Mouse (Mus musculus): ENCODE results near the gene Cnnm3. TPM values are rescaled to one million over a fixed set of nuclear protein-coding genes. Genes with fewer than 3 reads are reported as not detected.
A peak's percentile ranks its signal among the peaks of the same experiment; 100 is the strongest.

Gene Cnnm3
- polyA plus RNA-seq, 1 experiment = 5.6 TPM

DNA sequence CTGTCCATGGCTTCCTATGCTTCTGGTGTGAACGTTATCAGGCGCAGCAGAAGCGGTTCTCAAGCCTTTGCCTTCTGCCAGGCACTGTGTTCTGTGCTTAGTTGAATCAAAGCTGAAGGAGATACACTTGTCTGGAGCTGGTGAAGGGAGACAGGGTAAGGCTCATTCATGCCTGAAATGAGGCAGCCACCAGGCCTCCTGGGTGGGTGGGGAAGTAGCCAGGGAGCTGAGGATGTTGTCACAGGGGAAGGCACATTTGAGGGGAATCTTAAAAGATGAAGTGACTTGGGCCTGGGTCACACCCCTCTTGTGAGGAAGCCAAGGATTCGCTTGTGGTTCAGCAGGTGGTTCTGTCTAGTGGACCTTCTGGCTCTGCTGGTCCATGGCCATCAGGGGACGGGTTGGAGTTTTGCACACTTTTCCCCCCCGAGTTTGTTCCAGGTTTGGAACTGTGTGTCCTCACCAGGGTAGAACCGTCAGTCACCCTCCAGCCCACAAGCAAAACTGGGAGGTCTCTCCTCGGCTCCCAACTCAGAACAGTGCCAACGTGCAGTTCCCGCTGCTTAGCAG is 38.4 kb upstream of the Cnnm3 start:
- H3K36me3 ChIP-seq (ENCODE audit: control insufficient read depth, insufficient read depth, low read length) = no peaks in the 10 kb centered on the region
- H3K27ac ChIP-seq (ENCODE audit: control insufficient read depth, insufficient read depth, low read depth, low read length) = no peak overlapping the region
- H3K4me3 ChIP-seq (ENCODE audit: control insufficient read depth, low read depth, low read length) = peak overlapping the region; percentile 87
- H3K4me1 ChIP-seq (ENCODE audit: control insufficient read depth, insufficient read depth, low read length) = peaks cover 16% of the 10 kb centered on the region
- H3K27me3 ChIP-seq (ENCODE audit: control insufficient read depth, insufficient read depth, low read length) = no peaks in the 10 kb centered on the region
- TF ChIP-seq CTCF (IDR thresholded peaks at IDR 0.05; ENCODE audit: control insufficient read depth, insufficient read depth, insufficient replicate concordance, low read depth, low read length) (no peak), POLR2A (IDR thresholded peaks at IDR 0.05; ENCODE audit: control insufficient read depth, low read depth, low read length) (no peak)

DNA sequence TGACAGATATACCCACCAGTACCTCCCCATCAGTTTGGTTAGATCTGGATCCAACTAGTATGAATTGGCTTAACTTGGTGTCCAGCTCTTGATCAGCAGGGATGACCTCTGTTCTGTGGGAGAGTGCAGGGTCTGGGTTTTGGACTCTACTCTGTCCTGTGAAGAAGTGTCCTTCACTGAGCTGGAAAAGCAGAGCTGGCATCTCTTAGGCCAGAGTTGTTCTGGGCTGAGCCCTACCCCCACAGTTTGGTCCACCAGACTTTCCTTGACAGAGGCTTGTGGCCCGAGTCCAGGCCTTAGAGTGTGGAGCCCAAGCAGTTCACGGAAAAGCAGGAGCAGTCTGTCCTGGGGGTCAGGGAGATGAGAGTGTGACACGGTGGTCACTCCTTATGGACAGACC is 37.0 kb upstream of the Cnnm3 start:
- H3K4me1 ChIP-seq (ENCODE audit: control insufficient read depth, insufficient read depth, low read length) = peaks cover 16% of the 10 kb centered on the region
- peak overlapping the region; percentile 87 for H3K4me3 ChIP-seq (ENCODE audit: control insufficient read depth, low read depth, low read length)
- TF ChIP-seq POLR2A (IDR thresholded peaks at IDR 0.05; ENCODE audit: control insufficient read depth, low read depth, low read length) (no peak), CTCF (IDR thresholded peaks at IDR 0.05; ENCODE audit: control insufficient read depth, insufficient read depth, insufficient replicate concordance, low read depth, low read length) (no peak)
- no peaks in the 10 kb centered on the region for H3K36me3 ChIP-seq (ENCODE audit: control insufficient read depth, insufficient read depth, low read length)
- no peak overlapping the region for H3K27ac ChIP-seq (ENCODE audit: control insufficient read depth, insufficient read depth, low read depth, low read length)
- no peaks in the 10 kb centered on the region for H3K27me3 ChIP-seq (ENCODE audit: control insufficient read depth, insufficient read depth, low read length)

DNA sequence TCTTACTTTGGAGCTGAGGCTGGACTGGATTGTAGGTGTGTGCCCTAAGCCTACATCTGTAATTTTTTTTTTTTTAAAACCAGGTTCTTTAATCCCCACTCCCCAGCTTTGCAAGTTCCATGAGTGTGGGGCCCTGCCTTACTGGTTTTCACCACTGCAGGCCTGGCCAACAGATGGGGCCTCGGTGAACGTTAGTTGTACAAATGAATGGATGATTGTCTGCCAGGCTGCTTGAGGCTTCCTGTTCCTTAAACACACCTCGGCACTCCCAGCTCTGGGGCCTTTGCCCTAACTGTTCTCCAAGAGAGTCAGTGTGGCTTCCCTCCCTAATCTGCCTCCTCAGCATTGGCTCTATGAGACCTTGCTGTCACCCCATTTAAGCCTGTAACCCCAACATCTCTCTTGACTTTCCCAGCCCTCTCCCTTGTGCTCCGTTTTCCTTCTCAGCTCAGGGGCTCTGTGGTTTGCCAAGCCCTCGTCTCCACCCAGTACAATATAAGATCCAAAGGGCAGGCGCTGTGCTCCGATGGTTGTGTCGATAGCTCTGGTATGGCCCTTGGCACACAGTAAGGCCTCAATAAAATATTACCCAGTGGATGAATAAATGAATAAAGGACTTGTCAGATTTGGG is 36.1 kb upstream of the Cnnm3 start:
- Histone ChIP-seq H3K4me3 (ENCODE audit: control insufficient read depth, low read depth, low read length) (no peak overlapping the region), H3K27ac (ENCODE audit: control insufficient read depth, insufficient read depth, low read depth, low read length) (no peak overlapping the region), H3K4me1 (ENCODE audit: control insufficient read depth, insufficient read depth, low read length) (peaks cover 13% of the 10 kb centered on the region), H3K27me3 (ENCODE audit: control insufficient read depth, insufficient read depth, low read length) (no peaks in the 10 kb centered on the region), H3K36me3 (ENCODE audit: control insufficient read depth, insufficient read depth, low read length) (no peaks in the 10 kb centered on the region)
- TF ChIP-seq CTCF (IDR thresholded peaks at IDR 0.05; ENCODE audit: control insufficient read depth, insufficient read depth, insufficient replicate concordance, low read depth, low read length) (no peak), POLR2A (IDR thresholded peaks at IDR 0.05; ENCODE audit: control insufficient read depth, low read depth, low read length) (no peak)

DNA sequence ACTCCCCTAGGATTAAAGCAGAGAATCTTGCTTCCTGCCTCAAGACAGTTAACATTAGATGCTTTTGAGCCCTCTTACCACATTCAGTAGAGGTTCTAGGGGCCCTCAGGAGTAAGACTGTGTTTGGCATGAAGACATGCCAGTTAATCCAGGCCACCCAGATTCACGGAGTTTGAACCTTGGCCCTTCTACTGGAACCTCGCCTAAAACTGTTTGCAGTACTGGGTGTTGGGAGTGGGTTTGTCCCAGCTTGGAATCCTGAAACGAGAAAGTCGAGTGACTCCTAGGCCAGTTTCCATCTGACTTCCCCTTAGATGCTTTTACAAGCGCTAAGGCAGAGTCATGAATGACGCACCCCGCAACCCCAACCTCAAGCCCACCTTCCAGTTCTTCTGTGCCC is 35.2 kb upstream of the Cnnm3 start:
- H3K27ac ChIP-seq (ENCODE audit: control insufficient read depth, insufficient read depth, low read depth, low read length) = no peak overlapping the region
- peaks cover 8% of the 10 kb centered on the region for H3K4me1 ChIP-seq (ENCODE audit: control insufficient read depth, insufficient read depth, low read length)
- no peaks in the 10 kb centered on the region for H3K27me3 ChIP-seq (ENCODE audit: control insufficient read depth, insufficient read depth, low read length)
- H3K36me3 ChIP-seq (ENCODE audit: control insufficient read depth, insufficient read depth, low read length) = no peaks in the 10 kb centered on the region
- H3K4me3 ChIP-seq (ENCODE audit: control insufficient read depth, low read depth, low read length) = no peak overlapping the region
- TF ChIP-seq CTCF (IDR thresholded peaks at IDR 0.05; ENCODE audit: control insufficient read depth, insufficient read depth, insufficient replicate concordance, low read depth, low read length) (no peak), POLR2A (IDR thresholded peaks at IDR 0.05; ENCODE audit: control insufficient read depth, low read depth, low read length) (no peak)

DNA sequence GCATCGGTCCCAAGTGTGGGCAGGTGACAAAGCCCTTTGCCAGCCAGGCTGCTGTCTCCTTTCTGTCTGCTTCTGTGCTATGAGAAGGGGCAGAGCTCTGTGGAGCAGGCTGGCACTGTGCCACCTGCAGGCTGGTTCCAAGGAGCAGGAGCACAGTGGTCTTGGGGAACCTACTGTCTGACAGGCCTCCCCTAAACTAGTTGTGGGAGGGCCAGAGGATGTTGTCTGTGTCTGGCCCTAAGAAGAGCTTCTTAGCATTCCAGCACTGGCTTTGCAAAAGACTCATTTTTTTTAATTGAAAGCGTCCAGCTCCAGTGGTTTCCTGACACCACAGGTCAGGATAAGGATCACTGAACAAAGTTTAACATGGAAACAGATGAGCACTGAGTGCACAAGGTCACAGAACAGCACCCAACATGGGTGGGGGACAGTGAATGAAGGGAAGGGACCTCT is 33.3 kb upstream of the Cnnm3 start:
- H3K36me3 ChIP-seq (ENCODE audit: control insufficient read depth, insufficient read depth, low read length) = no peaks in the 10 kb centered on the region
- no peak overlapping the region for H3K4me3 ChIP-seq (ENCODE audit: control insufficient read depth, low read depth, low read length)
- no peak for TF ChIP-seq POLR2A (IDR thresholded peaks at IDR 0.05; ENCODE audit: control insufficient read depth, low read depth, low read length)
- no peak for TF ChIP-seq CTCF (IDR thresholded peaks at IDR 0.05; ENCODE audit: control insufficient read depth, insufficient read depth, insufficient replicate concordance, low read depth, low read length)
- H3K27ac ChIP-seq (ENCODE audit: control insufficient read depth, insufficient read depth, low read depth, low read length) = no peak overlapping the region
- H3K27me3 ChIP-seq (ENCODE audit: control insufficient read depth, insufficient read depth, low read length) = no peaks in the 10 kb centered on the region
- H3K4me1 ChIP-seq (ENCODE audit: control insufficient read depth, insufficient read depth, low read length) = peaks cover 2% of the 10 kb centered on the region; the same call in 1 of the 2 replicates

DNA sequence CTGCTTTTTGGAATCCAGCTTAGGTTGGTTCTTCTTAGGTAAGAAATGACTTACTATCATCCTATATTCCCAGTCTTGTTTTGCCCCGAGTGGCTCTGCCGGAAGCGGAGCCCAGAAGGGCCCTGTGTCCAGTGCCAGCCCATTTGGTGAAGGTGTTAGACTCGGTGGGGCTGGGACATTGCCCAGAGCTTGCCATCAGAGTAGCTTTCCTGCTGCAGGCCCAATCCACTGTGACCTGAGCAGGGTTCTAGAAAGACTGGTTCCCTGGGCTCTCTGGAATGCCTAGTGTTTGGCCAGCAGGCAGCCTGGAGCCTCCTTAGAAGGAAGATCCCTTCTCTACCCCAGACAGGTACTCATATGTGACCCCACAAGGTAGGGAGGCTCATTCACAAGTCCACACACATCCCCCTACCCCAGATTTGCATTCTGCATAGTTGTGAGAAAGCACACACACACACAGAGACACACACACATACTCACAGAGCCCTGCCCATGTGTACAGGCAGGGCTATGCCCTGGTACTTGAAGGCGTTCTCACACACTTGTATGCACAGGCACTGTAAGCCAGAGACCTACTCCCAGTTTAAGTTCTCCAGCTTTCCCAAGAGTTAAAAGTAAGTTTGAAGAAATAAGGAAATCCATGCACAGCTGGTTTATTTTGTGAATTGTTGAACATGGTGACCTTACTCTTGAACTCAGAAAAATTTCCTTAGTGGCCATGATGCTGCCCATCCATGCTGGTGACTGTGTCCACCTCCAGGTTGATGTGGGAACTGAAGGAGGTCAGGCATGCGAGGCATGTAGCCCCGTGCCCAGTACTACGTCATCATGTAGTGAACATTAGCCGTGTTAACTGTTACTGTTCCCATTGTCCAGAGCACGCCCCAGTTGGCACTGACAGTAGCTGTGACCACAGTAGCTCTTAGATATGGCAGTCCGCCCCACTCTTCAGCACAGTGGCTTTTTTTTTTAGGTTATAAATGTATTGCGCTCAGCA is 31.5 kb upstream of the Cnnm3 start:
- Histone ChIP-seq H3K27ac (ENCODE audit: control insufficient read depth, insufficient read depth, low read depth, low read length) (no peak overlapping the region), H3K4me1 (ENCODE audit: control insufficient read depth, insufficient read depth, low read length) (no peaks in the 10 kb centered on the region; the same call in 1 of the 2 replicates), H3K27me3 (ENCODE audit: control insufficient read depth, insufficient read depth, low read length) (no peaks in the 10 kb centered on the region), H3K4me3 (ENCODE audit: control insufficient read depth, low read depth, low read length) (no peak overlapping the region), H3K36me3 (ENCODE audit: control insufficient read depth, insufficient read depth, low read length) (no peaks in the 10 kb centered on the region)
- TF ChIP-seq CTCF (IDR thresholded peaks at IDR 0.05; ENCODE audit: control insufficient read depth, insufficient read depth, insufficient replicate concordance, low read depth, low read length) = no peak
- TF ChIP-seq POLR2A (IDR thresholded peaks at IDR 0.05; ENCODE audit: control insufficient read depth, low read depth, low read length) = no peak

DNA sequence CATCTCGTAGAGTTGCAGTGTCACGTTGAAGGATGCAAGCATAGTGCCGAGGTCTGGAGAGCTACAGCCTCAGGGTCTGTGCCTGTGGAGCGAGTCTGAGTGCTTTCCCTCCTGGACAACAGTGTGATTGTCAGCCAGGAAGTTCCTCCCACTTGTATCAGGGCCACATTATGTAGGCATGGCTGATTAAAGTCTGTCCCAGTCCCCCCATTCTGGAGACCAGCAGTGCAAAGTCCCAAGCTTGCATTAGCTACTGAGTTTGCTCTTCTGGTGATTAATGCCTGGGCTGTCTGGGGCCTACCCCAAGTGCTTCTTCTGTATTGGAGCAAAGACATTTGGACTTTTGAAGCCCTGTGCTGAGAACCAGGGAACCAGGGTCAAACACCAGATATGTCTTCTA is 27.8 kb upstream of the Cnnm3 start:
- H3K27ac ChIP-seq (ENCODE audit: control insufficient read depth, insufficient read depth, low read depth, low read length) = no peak overlapping the region
- TF ChIP-seq CTCF (IDR thresholded peaks at IDR 0.05; ENCODE audit: control insufficient read depth, insufficient read depth, insufficient replicate concordance, low read depth, low read length) (no peak), POLR2A (IDR thresholded peaks at IDR 0.05; ENCODE audit: control insufficient read depth, low read depth, low read length) (no peak)
- H3K4me3 ChIP-seq (ENCODE audit: control insufficient read depth, low read depth, low read length) = no peak overlapping the region
- no peaks in the 10 kb centered on the region for H3K36me3 ChIP-seq (ENCODE audit: control insufficient read depth, insufficient read depth, low read length)
- no peaks in the 10 kb centered on the region for H3K4me1 ChIP-seq (ENCODE audit: control insufficient read depth, insufficient read depth, low read length)
- H3K27me3 ChIP-seq (ENCODE audit: control insufficient read depth, insufficient read depth, low read length) = no peaks in the 10 kb centered on the region

Data from testis, adult 2 months (tissue).